ENCODE assay signal across 17 mouse cellular contexts in the genomic region with DNA sequence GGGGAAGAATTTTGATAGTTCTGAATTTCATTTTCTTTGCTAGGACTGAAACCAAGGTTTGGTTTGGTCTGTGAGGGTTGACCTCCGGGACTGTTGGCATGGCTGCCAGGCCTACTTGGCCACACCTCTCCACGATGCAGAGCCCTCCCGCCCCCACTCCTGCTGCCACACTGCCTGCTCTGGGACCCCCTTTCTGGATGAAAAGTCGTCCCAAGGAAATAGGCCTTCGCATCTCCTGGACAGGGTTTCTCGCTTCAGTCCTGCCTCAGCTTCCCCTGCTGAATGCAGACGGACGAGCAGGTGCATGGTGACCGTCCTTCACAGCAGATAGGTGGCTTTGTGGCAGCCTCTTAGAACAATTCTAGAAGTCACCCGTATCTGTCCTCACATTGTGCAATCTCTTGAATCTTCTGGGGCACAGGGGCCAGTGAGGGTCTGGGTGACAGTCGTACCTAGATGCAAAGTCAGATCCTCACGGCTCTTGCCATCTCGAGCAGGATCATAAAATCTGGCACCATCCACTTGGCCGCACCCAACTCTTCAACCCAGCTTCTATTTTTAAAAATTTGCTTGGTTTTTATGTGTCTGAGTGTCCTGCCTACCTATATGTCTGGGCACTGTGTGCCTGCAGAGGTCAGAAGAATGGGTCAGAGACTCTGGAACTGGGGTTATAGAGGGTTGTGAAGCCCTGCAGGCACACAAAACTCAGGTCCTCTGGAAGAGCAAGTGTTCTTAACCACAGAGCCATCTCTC. TPM values are rescaled to one million over a fixed set of nuclear protein-coding genes. Genes with fewer than 3 reads are reported as not detected.
DNase-seq lines count a peak whose midpoint lies in the region; ATAC-seq and TF ChIP-seq lines count a peak whose summit lies in the region.
"Had no signal": no experiment of that assay in that cellular context is flagged by ENCODE, and none has a peak within 500 bp of the region (broad histone marks: within the 10 kb centered on the region; RNA-seq: fewer than 3 reads in every experiment).

No protein-coding gene starts in this region.

- H3K27ac ChIP-seq in hindbrain, embryonic 14.5 days: no peak overlapping the region
- no peak overlapping the region for H3K27ac ChIP-seq in hindbrain, embryonic 12.5 days
- 0 out of 2 replicates have a peak overlapping the region, but pooled peaks have one; percentile 3 for H3K27ac ChIP-seq in brown adipose tissue, adult 24 weeks (replicated peaks; ENCODE audit: low read depth, low read length)
- peak overlapping the region; percentile 95 for H3K27ac ChIP-seq in forebrain, postnatal 0 days (ENCODE audit: low read depth, low read length)
- H3K27ac ChIP-seq: embryonic facial prominence, embryonic 12.5 days; stomach, embryonic 15.5 days had no signal

- peaks cover 24% of the 10 kb centered on the region for H3K4me1 ChIP-seq in hindbrain, embryonic 14.5 days (replicated peaks; ENCODE audit: control insufficient read depth, insufficient read depth, low read length)
- H3K4me1 ChIP-seq in hindbrain, embryonic 12.5 days: peaks cover 44% of the 10 kb centered on the region
- H3K4me1 ChIP-seq in brown adipose tissue, adult 24 weeks (ENCODE audit: control insufficient read depth, insufficient read depth, insufficient read length, low read length): peaks cover 17% of the 10 kb centered on the region
- 0 out of 2 replicates have a peak, but pooled peaks cover 5% of the 10 kb centered on the region for H3K4me1 ChIP-seq in forebrain, postnatal 0 days (ENCODE audit: insufficient read depth)

- no peaks in the 10 kb centered on the region for H3K9me3 ChIP-seq in hindbrain, embryonic 14.5 days (ENCODE audit: control insufficient read depth, low read length)
- H3K9me3 ChIP-seq in hindbrain, embryonic 12.5 days (replicated peaks): no peaks in the 10 kb centered on the region
- H3K9me3 ChIP-seq in forebrain, postnatal 0 days (ENCODE audit: low read length): no peaks in the 10 kb centered on the region
- H3K9me3 ChIP-seq: embryonic facial prominence, embryonic 12.5 days; stomach, embryonic 15.5 days had no signal

- H3K4me2 ChIP-seq in hindbrain, embryonic 14.5 days (replicated peaks): peak overlapping the region; percentile 48
- no peak overlapping the region for H3K4me2 ChIP-seq in hindbrain, embryonic 12.5 days (replicated peaks)
- H3K4me2 ChIP-seq in forebrain, postnatal 0 days (ENCODE audit: low read depth): peak overlapping the region; percentile 71
- H3K4me2 ChIP-seq: embryonic facial prominence, embryonic 12.5 days; stomach, embryonic 15.5 days had no signal

- 0 out of 2 replicates have a peak overlapping the region, but pooled peaks have one; percentile 6 for H3K9ac ChIP-seq in hindbrain, embryonic 14.5 days
- H3K9ac ChIP-seq in hindbrain, embryonic 12.5 days: no peak overlapping the region
- peak overlapping the region; percentile 57 for H3K9ac ChIP-seq in forebrain, postnatal 0 days
- H3K9ac ChIP-seq: embryonic facial prominence, embryonic 12.5 days; liver, postnatal 0 days; stomach, embryonic 15.5 days had no signal

- H3K4me3 ChIP-seq in hindbrain, embryonic 14.5 days (replicated peaks; ENCODE audit: low read length): peak overlapping the region; percentile 27; the same call in 1 of the 2 replicates
- no peak overlapping the region for H3K4me3 ChIP-seq in hindbrain, embryonic 12.5 days
- no peak overlapping the region for H3K4me3 ChIP-seq in brown adipose tissue, adult 24 weeks (ENCODE audit: insufficient read depth, low read depth, low read length)
- H3K4me3 ChIP-seq in forebrain, postnatal 0 days (ENCODE audit: low read depth, low read length): peak overlapping the region; percentile 48
- H3K4me3 ChIP-seq: embryonic facial prominence, embryonic 12.5 days; stomach, embryonic 15.5 days had no signal

- peaks cover 80% of the 10 kb centered on the region for H3K27me3 ChIP-seq in hindbrain, embryonic 14.5 days (ENCODE audit: control insufficient read depth, insufficient read depth, low read length)
- H3K27me3 ChIP-seq in hindbrain, embryonic 12.5 days: peaks cover 99% of the 10 kb centered on the region
- H3K27me3 ChIP-seq in forebrain, postnatal 0 days (ENCODE audit: insufficient read depth, low read length): no peaks in the 10 kb centered on the region

- no peaks in the 10 kb centered on the region for H3K36me3 ChIP-seq in hindbrain, embryonic 14.5 days (replicated peaks; ENCODE audit: control insufficient read depth, insufficient read depth)
- peaks cover 9% of the 10 kb centered on the region; the same call in 1 of the 2 replicates for H3K36me3 ChIP-seq in hindbrain, embryonic 12.5 days
- H3K36me3 ChIP-seq in forebrain, postnatal 0 days (ENCODE audit: insufficient read depth): peaks cover 12% of the 10 kb centered on the region; the same call in 1 of the 2 replicates

- no peak for ATAC-seq in hindbrain, embryonic 14.5 days (ENCODE audit: low FRiP score)
- no peak for ATAC-seq in hindbrain, embryonic 12.5 days (ENCODE audit: low FRiP score)
- ATAC-seq in forebrain, postnatal 0 days: no peak
- ATAC-seq: liver, postnatal 0 days had no signal

- TF ChIP-seq CTCF in forebrain, postnatal 0 days (IDR thresholded peaks at IDR 0.05; ENCODE audit: low read depth): no peak

- DNase-seq in cerebellum, postnatal 10 days: peak; percentile 75 to 77
- no peak for DNase-seq in cerebellum, postnatal 4 days (ENCODE audit: low spot score in 2 of 2)
- no peak for DNase-seq in hindbrain, embryonic 14.5 days (ENCODE audit: low spot score)
- DNase-seq in forebrain, postnatal 0 days: no peak
- no peak for DNase-seq in frontal cortex, postnatal 10 days (ENCODE audit: low spot score in 2 of 2)
- DNase-seq in right cerebral cortex, postnatal 14 days: no peak
- DNase-seq: adrenal gland, adult 2 months; kidney, adult 8-10 months; kidney, postnatal 36 days; liver; liver, postnatal 0 days; lung, postnatal 14 days had no signal

- WGBS in hindbrain, embryonic 14.5 days: 89% methylated on average over 14 of the region's 14 CpGs
- WGBS in hindbrain, embryonic 12.5 days: 84% methylated on average over 14 of the region's 14 CpGs
- 61% methylated on average over 14 of the region's 14 CpGs for WGBS in forebrain, postnatal 0 days

RNA-seq across cellular contexts. Expression of gene Nfix, which starts 31.6 kb away (rescaled TPM):
- polyA plus RNA-seq in hindbrain, embryonic 14.5 days (2014; fragmentation: Nextera tagmentation; extraction: Ambion mirVana): 78.8 and 82.4 TPM in 2 replicates
- polyA plus RNA-seq in hindbrain, embryonic 12.5 days (2016; fragmentation: Nextera tagmentation; extraction: Ambion mirVana): 11.6 and 14.2 TPM in 2 replicates
- polyA plus RNA-seq in brown adipose tissue, adult 24 weeks (2012; ENCODE audit: insufficient read depth, insufficient read length, missing spikeins): 74.6 and 78.4 TPM in 2 replicates
- total RNA-seq in forebrain, postnatal 0 days (2014; rRNA removed): 111 and 116 TPM in 2 replicates
- 347 and 376 TPM in 2 replicates for polyA plus RNA-seq in forebrain, postnatal 0 days (2015; fragmentation: Nextera tagmentation; extraction: Ambion mirVana)

RNA-seq across cellular contexts. Expression of gene G430095P16Rik, which starts 45.7 kb away (rescaled TPM):
- 0.55 and 0.71 TPM in 2 replicates for polyA plus RNA-seq in hindbrain, embryonic 14.5 days (2014; fragmentation: Nextera tagmentation; extraction: Ambion mirVana)
- polyA plus RNA-seq in hindbrain, embryonic 12.5 days (2016; fragmentation: Nextera tagmentation; extraction: Ambion mirVana): 3.0 and 3.6 TPM in 2 replicates
- 1.9 TPM in 1 of 2 replicates, not detected in the other for polyA plus RNA-seq in brown adipose tissue, adult 24 weeks (2012; ENCODE audit: insufficient read depth, insufficient read length, missing spikeins)
- not detected in 2 replicates for total RNA-seq in forebrain, postnatal 0 days (2014; rRNA removed)
- 0.56 and 1.0 TPM in 2 replicates for polyA plus RNA-seq in forebrain, postnatal 0 days (2015; fragmentation: Nextera tagmentation; extraction: Ambion mirVana)
- total RNA-seq: layer of hippocampus, postnatal 14 days had no signal

RNA-seq across cellular contexts. Expression of gene Dand5, which starts 54.1 kb away (rescaled TPM):
- polyA plus RNA-seq in hindbrain, embryonic 14.5 days (2014; fragmentation: Nextera tagmentation; extraction: Ambion mirVana): 13.5 and 14.6 TPM in 2 replicates
- polyA plus RNA-seq in hindbrain, embryonic 12.5 days (2016; fragmentation: Nextera tagmentation; extraction: Ambion mirVana): 6.6 and 7.1 TPM in 2 replicates
- polyA plus RNA-seq in brown adipose tissue, adult 24 weeks (2012; ENCODE audit: insufficient read depth, insufficient read length, missing spikeins): 7.2 and 9.4 TPM in 2 replicates
- total RNA-seq in forebrain, postnatal 0 days (2014; rRNA removed): 4.7 and 6.9 TPM in 2 replicates
- 8.2 and 10.0 TPM in 2 replicates for polyA plus RNA-seq in forebrain, postnatal 0 days (2015; fragmentation: Nextera tagmentation; extraction: Ambion mirVana)

Comparison
In these comparisons a context has a peak if more than half of its experiments do, and no peak if none do; other contexts are left out.
1. DNase-seq: peak in cerebellum, postnatal 10 days (2 of 2); none in cerebellum, postnatal 4 days (0 of 2), hindbrain, embryonic 14.5 days (single experiment), forebrain, postnatal 0 days (single experiment), frontal cortex, postnatal 10 days (0 of 2) and right cerebral cortex, postnatal 14 days (single experiment).
2. H3K4me3 ChIP-seq: peak in hindbrain, embryonic 14.5 days (single experiment) and forebrain, postnatal 0 days (single experiment); none in hindbrain, embryonic 12.5 days (single experiment) and brown adipose tissue, adult 24 weeks (single experiment).
3. H3K27ac ChIP-seq: peak in brown adipose tissue, adult 24 weeks (single experiment) and forebrain, postnatal 0 days (single experiment); none in hindbrain, embryonic 14.5 days (single experiment) and hindbrain, embryonic 12.5 days (single experiment).